Mouse (Mus musculus): ENCODE measurements at regions not wholly inside any gene's neighbourhood (a gene's known extent, or its start where the extent isn't known, plus 50 kb on each side); places are given as distances from the start of the nearest gene placed in this dataset.
A peak's percentile ranks its signal among the peaks of the same experiment; 100 is the strongest.

DNA sequence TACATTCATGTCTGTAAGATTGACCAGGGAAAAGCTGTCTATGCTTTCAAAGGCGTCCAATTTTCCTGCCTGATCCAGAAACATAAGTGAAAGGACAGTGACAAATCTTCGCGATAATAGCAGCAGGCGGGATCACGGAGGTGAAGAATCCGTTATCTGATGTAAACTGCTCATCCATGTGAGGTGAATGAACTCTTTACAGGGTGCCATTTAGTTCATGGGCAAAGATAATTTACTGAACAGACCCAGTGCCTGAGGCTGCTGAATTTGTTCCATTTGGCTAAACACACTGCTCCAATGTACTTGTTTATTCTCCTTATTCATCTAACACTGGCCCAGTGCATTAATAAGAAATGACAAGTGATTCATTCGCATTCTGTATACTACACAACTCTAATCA, 3534.3 kb upstream of the Lrrc6 start:
- DNase-seq (ENCODE audit: low spot score in 2 of 2) = no peak

DNA sequence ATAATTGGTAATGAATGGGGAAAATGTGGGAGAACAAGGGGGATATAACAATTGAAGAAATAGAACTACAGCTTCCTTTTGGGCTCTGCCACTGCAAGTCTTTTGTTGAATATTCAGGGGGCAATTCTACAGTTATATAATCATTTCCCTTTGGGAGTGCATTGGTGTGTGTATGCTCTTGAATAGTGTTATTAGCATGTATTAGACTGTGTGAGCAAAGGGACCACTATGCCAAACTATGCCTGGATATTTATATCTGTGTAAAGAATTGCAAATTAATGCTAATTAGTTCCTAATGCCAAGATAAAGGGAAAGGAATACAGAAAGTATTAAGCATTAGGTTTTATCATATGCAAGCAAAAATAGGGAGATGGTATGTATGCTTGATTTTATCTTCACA, 3528.8 kb upstream of the Lrrc6 start:
- DNase-seq (ENCODE audit: low spot score in 2 of 2) = no peak

DNA sequence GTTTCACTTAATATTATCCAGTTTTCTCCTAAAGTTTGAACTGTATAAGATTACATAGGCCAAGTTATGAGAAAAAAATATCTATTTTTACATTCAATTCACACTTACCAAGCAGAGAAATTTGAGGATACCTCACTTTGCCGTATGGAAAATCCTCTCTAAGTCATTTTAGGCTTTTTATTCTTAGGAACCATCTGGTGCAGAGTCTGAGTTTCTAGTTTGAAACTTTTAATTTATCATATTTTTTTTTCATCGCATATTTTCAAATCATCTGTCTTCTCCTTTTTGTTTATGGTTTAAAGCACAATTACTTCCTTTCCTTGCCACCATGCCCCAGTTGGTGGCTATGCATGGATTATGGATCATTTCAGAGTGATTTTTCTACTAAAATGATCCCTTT, 3512.1 kb upstream of the Lrrc6 start:
- DNase-seq (ENCODE audit: low spot score in 2 of 2) = peak in 1 of 2 experiments; percentile 13
